Mouse (Mus musculus): Measurements from ENCODE around the gene Sept11. TPM values are rescaled to one million over a fixed set of nuclear protein-coding genes. Genes with fewer than 3 reads are reported as not detected.
A peak's percentile ranks its signal among the peaks of the same experiment; 100 is the strongest.

Gene Sept11
- 253 and 266 TPM in 2 replicates for polyA plus RNA-seq (2016; fragmentation: Nextera tagmentation; extraction: Ambion mirVana)

GRCm38 (mm10) chr5:93092857-93093622, at the start of gene Sept11:
Gene Sept11 (plus strand): TSS chr5:93093437.
- no peaks in the 10 kb centered on the region for H3K9me3 ChIP-seq
- peaks cover 50% of the 10 kb centered on the region for H3K4me1 ChIP-seq
- peak; percentile 93 for ATAC-seq (ENCODE audit: low FRiP score, low read depth)
- H3K4me3 ChIP-seq, result peak within 1 kb of the TSS; percentile 87
- peak within 1 kb of the TSS; percentile 94 for H3K4me2 ChIP-seq (replicated peaks)
- H3K27me3 ChIP-seq (replicated peaks), result no peaks in the 10 kb centered on the region
- WGBS, result under 1% methylated on average over 63 of the region's 63 CpGs
- H3K9ac ChIP-seq, result peak within 1 kb of the TSS; percentile 89
- no peaks in the 10 kb centered on the region for H3K36me3 ChIP-seq
- peak within 1 kb of the TSS; percentile 89 for H3K27ac ChIP-seq

DNA sequence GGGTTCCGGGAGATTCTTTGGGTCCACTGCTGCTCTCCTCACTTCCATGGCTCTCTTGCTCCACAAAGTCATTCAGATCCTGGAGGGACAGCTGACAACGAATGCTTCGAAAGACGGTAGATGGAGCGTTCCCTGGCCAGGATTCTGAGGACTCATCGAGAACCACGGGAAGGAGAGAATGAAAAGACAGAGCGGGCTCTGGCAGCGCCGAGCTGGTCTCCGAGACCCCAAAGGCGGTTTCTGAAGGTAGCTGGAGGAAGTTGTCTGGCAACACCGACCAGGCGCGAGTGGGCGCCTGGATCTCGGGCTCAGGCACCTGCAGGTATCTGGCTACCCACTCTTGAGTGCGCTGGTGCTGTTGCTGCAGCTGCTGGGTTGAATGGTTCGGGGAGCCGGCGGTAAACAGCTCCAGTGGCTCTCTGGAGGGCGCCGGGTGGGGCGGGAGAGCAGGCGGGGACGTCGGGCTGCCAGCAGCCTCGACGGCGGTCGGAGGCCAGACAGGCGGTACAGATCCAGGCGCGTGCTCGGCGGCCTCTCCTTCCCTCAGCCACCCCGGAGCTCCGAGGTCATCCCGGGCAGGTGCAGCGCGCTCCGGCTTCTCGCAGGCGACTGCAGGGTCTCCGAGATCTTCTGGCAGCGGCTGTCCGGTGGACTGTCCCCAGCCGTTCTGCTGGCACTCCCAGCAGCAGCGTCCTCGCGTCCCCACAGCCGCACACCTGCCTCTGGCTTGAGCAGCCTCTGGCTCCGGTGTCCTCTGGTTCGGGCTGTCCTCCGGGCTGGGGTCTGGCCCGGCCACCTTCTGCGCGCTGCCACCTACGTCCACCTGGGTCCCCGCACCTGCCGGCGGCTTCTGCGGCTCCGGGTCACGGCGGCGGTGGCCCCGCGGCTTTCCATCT, 49.3 kb upstream of the Sept11 start:
- Histone ChIP-seq H3K27me3 (replicated peaks) (peaks cover 73% of the 10 kb centered on the region), H3K9me3 (no peaks in the 10 kb centered on the region), H3K36me3 (no peaks in the 10 kb centered on the region), H3K27ac (no peak overlapping the region), H3K4me3 (peak overlapping the region; percentile 48), H3K9ac (0 out of 2 replicates have a peak overlapping the region, but pooled peaks have one; percentile 35), H3K4me1 (peaks cover 19% of the 10 kb centered on the region), H3K4me2 (replicated peaks) (peak overlapping the region; percentile 96)
- 2% methylated on average over 69 of the region's 69 CpGs for WGBS
- no peak; the same call in none of the 2 replicates for ATAC-seq (ENCODE audit: low FRiP score, low read depth)

DNA sequence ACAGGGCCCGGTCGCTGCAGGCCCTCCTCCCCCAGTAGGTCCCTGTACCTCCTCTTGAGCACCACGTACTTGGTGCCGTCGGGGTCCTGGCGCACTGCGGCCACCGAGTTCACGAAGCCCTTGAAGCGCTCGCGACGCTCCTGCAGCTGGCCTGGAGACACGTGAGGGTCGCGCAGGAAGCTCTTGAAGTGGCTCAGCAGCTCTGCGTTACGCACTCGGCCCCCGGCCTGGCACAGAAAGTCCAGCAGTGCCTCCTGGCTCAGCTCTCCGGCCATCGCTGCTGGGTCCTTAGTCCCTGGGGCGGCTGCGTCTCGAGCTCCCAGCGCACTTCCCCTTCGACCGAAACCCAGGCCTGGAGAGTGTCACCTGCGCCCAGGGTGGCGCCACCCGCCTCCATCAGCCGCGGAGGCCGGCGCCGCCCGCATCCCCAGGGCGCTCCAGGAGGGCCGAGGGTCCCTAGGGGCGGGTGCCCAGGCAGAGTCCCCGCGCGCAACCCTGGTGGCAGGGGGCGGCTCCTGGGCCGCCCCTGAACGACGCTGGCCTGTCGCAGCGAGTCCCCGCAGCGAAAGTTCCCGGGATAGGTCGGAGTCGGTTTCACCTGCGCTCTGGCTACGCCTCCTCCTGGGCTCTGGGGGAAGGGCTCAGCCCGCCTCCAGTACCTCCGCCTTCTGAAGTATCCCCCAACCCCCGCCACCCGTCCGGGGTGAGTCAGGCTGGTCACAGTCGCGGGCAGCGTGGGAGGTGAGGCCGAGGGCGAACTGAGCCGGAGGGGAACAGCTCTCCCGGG, 48.5 kb upstream of the Sept11 start, which contains the start of gene Sowahb:
Gene Sowahb (minus strand): TSS at position 439 of the 787 bp plus-strand sequence.
- Histone ChIP-seq H3K4me1 (peaks cover 19% of the 10 kb centered on the region), H3K4me2 (replicated peaks) (peak within 1 kb of the TSS; percentile 96), H3K36me3 (no peaks in the 10 kb centered on the region), H3K27me3 (replicated peaks) (peaks cover 79% of the 10 kb centered on the region), H3K4me3 (peak within 1 kb of the TSS; percentile 48), H3K27ac (no peak within 1 kb of the TSS), H3K9ac (peak within 1 kb of the TSS; percentile 35; the same call in 1 of the 2 replicates), H3K9me3 (no peaks in the 10 kb centered on the region)
- ATAC-seq (ENCODE audit: low FRiP score, low read depth), result peak; percentile 59
- under 1% methylated on average over 68 of the region's 68 CpGs for WGBS

- WGBS, result under 1% methylated on average over 19 of the region's 19 CpGs
- no peak overlapping the region for H3K27ac ChIP-seq
- H3K9ac ChIP-seq, result 0 out of 2 replicates have a peak overlapping the region, but pooled peaks have one; percentile 35
Observed at GRCm38 (mm10) chr5:93045371-93045714, 47.9 kb upstream of the Sept11 start.

GRCm38 (mm10) chr5:93046306-93046845, 46.9 kb upstream of the Sept11 start:
- WGBS, result 26% methylated on average over 5 of the region's 5 CpGs
- no peaks in the 10 kb centered on the region for H3K9me3 ChIP-seq
- H3K27ac ChIP-seq, result no peak overlapping the region
- H3K4me2 ChIP-seq (replicated peaks), result no peak overlapping the region
- H3K9ac ChIP-seq, result no peak overlapping the region
- ATAC-seq (ENCODE audit: low FRiP score, low read depth), result no peak
- H3K4me3 ChIP-seq, result no peak overlapping the region
- H3K4me1 ChIP-seq, result peaks cover 19% of the 10 kb centered on the region
- H3K27me3 ChIP-seq (replicated peaks), result peaks cover 73% of the 10 kb centered on the region
- H3K36me3 ChIP-seq, result no peaks in the 10 kb centered on the region

More at GRCm38 (mm10) chr5:93045371-93045714, 47.9 kb upstream of the Sept11 start:
- H3K4me3 ChIP-seq, result peak overlapping the region; percentile 48
- H3K4me2 ChIP-seq (replicated peaks), result peak overlapping the region; percentile 96
- no peaks in the 10 kb centered on the region for H3K9me3 ChIP-seq
- no peak for ATAC-seq (ENCODE audit: low FRiP score, low read depth)
- peaks cover 19% of the 10 kb centered on the region for H3K4me1 ChIP-seq
- H3K36me3 ChIP-seq, result no peaks in the 10 kb centered on the region
- H3K27me3 ChIP-seq (replicated peaks), result peaks cover 74% of the 10 kb centered on the region

GRCm38 (mm10) chr5:93048481-93049240, 44.6 kb upstream of the Sept11 start:
- H3K27me3 ChIP-seq (replicated peaks), result peaks cover 50% of the 10 kb centered on the region
- H3K36me3 ChIP-seq, result no peaks in the 10 kb centered on the region
- H3K4me2 ChIP-seq (replicated peaks), result no peak overlapping the region
- WGBS, result 71% methylated on average over 13 of the region's 13 CpGs
- H3K4me1 ChIP-seq, result peaks cover 17% of the 10 kb centered on the region
- H3K4me3 ChIP-seq, result no peak overlapping the region
- ATAC-seq (ENCODE audit: low FRiP score, low read depth), result no peak
- no peak overlapping the region for H3K9ac ChIP-seq
- H3K9me3 ChIP-seq, result no peaks in the 10 kb centered on the region
- H3K27ac ChIP-seq, result no peak overlapping the region

DNA sequence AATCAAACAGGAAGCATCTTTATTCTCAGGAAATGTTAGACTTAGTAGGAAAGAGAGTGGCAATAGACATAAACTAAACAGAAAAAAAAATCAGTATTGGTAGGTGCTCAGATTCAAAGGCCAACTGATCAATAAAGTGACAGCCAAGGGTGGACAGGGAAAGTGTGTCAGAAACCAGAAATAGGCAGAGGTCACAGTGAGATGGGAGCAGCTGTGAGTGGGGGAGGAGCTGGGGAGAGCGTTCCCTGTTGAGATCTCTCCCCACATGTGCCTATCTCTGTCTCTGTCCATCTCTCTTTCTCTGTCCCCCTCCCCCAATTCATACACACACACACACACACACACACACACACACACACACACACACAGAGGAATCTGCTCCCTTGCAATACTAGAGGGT, 43.3 kb upstream of the Sept11 start:
- no peak for ATAC-seq (ENCODE audit: low FRiP score, low read depth)
- Histone ChIP-seq H3K4me1 (peaks cover 4% of the 10 kb centered on the region), H3K9ac (no peak overlapping the region), H3K36me3 (no peaks in the 10 kb centered on the region), H3K4me2 (replicated peaks) (no peak overlapping the region), H3K4me3 (no peak overlapping the region), H3K9me3 (no peaks in the 10 kb centered on the region), H3K27ac (no peak overlapping the region), H3K27me3 (replicated peaks) (peaks cover 37% of the 10 kb centered on the region)
- 100% methylated on average over 1 of the region's 1 CpGs for WGBS

DNA sequence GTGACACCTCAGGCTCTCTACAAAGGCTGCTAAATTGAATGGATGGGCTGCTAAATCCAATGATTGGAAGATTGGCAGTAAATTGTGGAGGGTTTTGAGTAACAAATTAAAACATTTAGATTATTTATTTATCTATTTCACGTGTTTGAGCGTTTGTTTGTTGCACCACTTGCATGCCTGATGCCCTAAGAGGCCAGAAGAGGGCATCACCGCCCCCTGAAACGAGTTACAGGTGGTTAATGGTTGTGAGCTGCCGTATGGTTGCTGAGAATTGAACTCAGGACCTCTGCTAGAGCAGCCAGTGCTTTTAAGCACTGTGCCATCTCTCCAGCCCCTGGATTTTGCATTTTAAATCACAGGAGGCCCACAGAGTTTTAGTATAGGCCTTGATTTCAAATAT, 42.2 kb upstream of the Sept11 start:
- Histone ChIP-seq H3K36me3 (no peaks in the 10 kb centered on the region), H3K27me3 (replicated peaks) (peaks cover 28% of the 10 kb centered on the region), H3K9me3 (no peaks in the 10 kb centered on the region), H3K4me2 (replicated peaks) (no peak overlapping the region), H3K27ac (no peak overlapping the region), H3K4me1 (no peaks in the 10 kb centered on the region), H3K4me3 (no peak overlapping the region), H3K9ac (no peak overlapping the region)
- no peak for ATAC-seq (ENCODE audit: low FRiP score, low read depth)
- WGBS, result 44% methylated on average over 5 of the region's 5 CpGs

- Histone ChIP-seq H3K4me1 (no peaks in the 10 kb centered on the region), H3K4me2 (replicated peaks) (no peak overlapping the region), H3K27ac (no peak overlapping the region), H3K27me3 (replicated peaks) (peaks cover 19% of the 10 kb centered on the region), H3K36me3 (no peaks in the 10 kb centered on the region), H3K9me3 (no peaks in the 10 kb centered on the region), H3K9ac (no peak overlapping the region), H3K4me3 (no peak overlapping the region)
- 89% methylated on average over 9 of the region's 9 CpGs for WGBS
- ATAC-seq (ENCODE audit: low FRiP score, low read depth), result no peak
Observed at GRCm38 (mm10) chr5:93051951-93052350, 41.3 kb upstream of the Sept11 start.

- 55% methylated on average over 8 of the region's 8 CpGs for WGBS
- H3K9ac ChIP-seq, result no peak overlapping the region
- no peaks in the 10 kb centered on the region for H3K9me3 ChIP-seq
- no peak for ATAC-seq (ENCODE audit: low FRiP score, low read depth)
- H3K4me1 ChIP-seq, result no peaks in the 10 kb centered on the region
- no peaks in the 10 kb centered on the region for H3K36me3 ChIP-seq
- no peak overlapping the region for H3K4me2 ChIP-seq (replicated peaks)
- no peak overlapping the region for H3K27ac ChIP-seq
- peaks cover 8% of the 10 kb centered on the region for H3K27me3 ChIP-seq (replicated peaks)
- no peak overlapping the region for H3K4me3 ChIP-seq
Observed at GRCm38 (mm10) chr5:93053606-93054397, 39.4 kb upstream of the Sept11 start.
